Mouse (Mus musculus): Measurements from ENCODE around the gene Phlpp1. TPM values are rescaled to one million over a fixed set of nuclear protein-coding genes. Genes with fewer than 3 reads are reported as not detected.
A peak's percentile ranks its signal among the peaks of the same experiment; 100 is the strongest.

Phlpp1 gene
- polyA plus RNA-seq, 1 experiment from 2014 or later, result 2.2 TPM

GRCm38 (mm10) chr1:106199109-106199508, 27.6 kb downstream of the Phlpp1 start:
- Histone ChIP-seq H3K36me3 (ENCODE audit: control insufficient read depth, insufficient read depth, low read length) (no peaks in the 10 kb centered on the region), H3K9me3 (replicated peaks; ENCODE audit: control insufficient read depth, low read length) (no peaks in the 10 kb centered on the region), H3K27me3 (ENCODE audit: control insufficient read depth, insufficient read depth, low read length) (no peaks in the 10 kb centered on the region), H3K27ac (ENCODE audit: low read length) (no peak overlapping the region), H3K9ac (ENCODE audit: low read length) (no peak overlapping the region), H3K4me1 (ENCODE audit: control insufficient read depth, insufficient read depth, low read length) (peaks cover 14% of the 10 kb centered on the region), H3K4me2 (ENCODE audit: low read depth, low read length) (no peak overlapping the region), H3K4me3 (replicated peaks; ENCODE audit: low read length) (no peak overlapping the region)
- ATAC-seq (ENCODE audit: insufficient read depth, low FRiP score), result no peak
- WGBS, result 82% methylated on average over 4 of the region's 4 CpGs

GRCm38 (mm10) chr1:106199686-106200085, 28.1 kb downstream of the Phlpp1 start:
- Histone ChIP-seq H3K9ac (ENCODE audit: low read length) (no peak overlapping the region), H3K4me3 (replicated peaks; ENCODE audit: low read length) (no peak overlapping the region), H3K9me3 (replicated peaks; ENCODE audit: control insufficient read depth, low read length) (no peaks in the 10 kb centered on the region), H3K27me3 (ENCODE audit: control insufficient read depth, insufficient read depth, low read length) (no peaks in the 10 kb centered on the region), H3K36me3 (ENCODE audit: control insufficient read depth, insufficient read depth, low read length) (no peaks in the 10 kb centered on the region), H3K4me2 (ENCODE audit: low read depth, low read length) (no peak overlapping the region), H3K27ac (ENCODE audit: low read length) (no peak overlapping the region), H3K4me1 (ENCODE audit: control insufficient read depth, insufficient read depth, low read length) (peaks cover 18% of the 10 kb centered on the region)
- 24% methylated on average over 2 of the region's 2 CpGs for WGBS
- peak; percentile 75; the same call in 1 of the 2 replicates for ATAC-seq (ENCODE audit: insufficient read depth, low FRiP score)

- Histone ChIP-seq H3K27me3 (ENCODE audit: control insufficient read depth, insufficient read depth, low read length) (no peaks in the 10 kb centered on the region), H3K36me3 (ENCODE audit: control insufficient read depth, insufficient read depth, low read length) (no peaks in the 10 kb centered on the region), H3K27ac (ENCODE audit: low read length) (no peak overlapping the region), H3K4me1 (ENCODE audit: control insufficient read depth, insufficient read depth, low read length) (peaks cover 18% of the 10 kb centered on the region), H3K4me2 (ENCODE audit: low read depth, low read length) (no peak overlapping the region), H3K9me3 (replicated peaks; ENCODE audit: control insufficient read depth, low read length) (no peaks in the 10 kb centered on the region), H3K9ac (ENCODE audit: low read length) (no peak overlapping the region), H3K4me3 (replicated peaks; ENCODE audit: low read length) (no peak overlapping the region)
- no peak for ATAC-seq (ENCODE audit: insufficient read depth, low FRiP score)
- WGBS, result 84% methylated on average over 1 of the region's 1 CpGs
These were observed 29.5 kb downstream of the Phlpp1 start for GRCm38 (mm10) chr1:106201025-106201424.

- Histone ChIP-seq H3K9me3 (replicated peaks; ENCODE audit: control insufficient read depth, low read length) (no peaks in the 10 kb centered on the region), H3K27ac (ENCODE audit: low read length) (no peak overlapping the region), H3K4me1 (ENCODE audit: control insufficient read depth, insufficient read depth, low read length) (peaks cover 18% of the 10 kb centered on the region), H3K27me3 (ENCODE audit: control insufficient read depth, insufficient read depth, low read length) (no peaks in the 10 kb centered on the region), H3K4me3 (replicated peaks; ENCODE audit: low read length) (no peak overlapping the region), H3K36me3 (ENCODE audit: control insufficient read depth, insufficient read depth, low read length) (no peaks in the 10 kb centered on the region), H3K4me2 (ENCODE audit: low read depth, low read length) (no peak overlapping the region), H3K9ac (ENCODE audit: low read length) (no peak overlapping the region)
- no peak for ATAC-seq (ENCODE audit: insufficient read depth, low FRiP score)
- 80% methylated on average over 4 of the region's 4 CpGs for WGBS
These were observed 30.4 kb downstream of the Phlpp1 start for GRCm38 (mm10) chr1:106201929-106202328.

GRCm38 (mm10) chr1:106203942-106204341, 32.4 kb downstream of the Phlpp1 start:
- 52% methylated on average over 3 of the region's 3 CpGs for WGBS
- Histone ChIP-seq H3K27ac (ENCODE audit: low read length) (no peak overlapping the region), H3K9ac (ENCODE audit: low read length) (no peak overlapping the region), H3K27me3 (ENCODE audit: control insufficient read depth, insufficient read depth, low read length) (no peaks in the 10 kb centered on the region), H3K4me2 (ENCODE audit: low read depth, low read length) (no peak overlapping the region), H3K4me1 (ENCODE audit: control insufficient read depth, insufficient read depth, low read length) (peaks cover 21% of the 10 kb centered on the region), H3K36me3 (ENCODE audit: control insufficient read depth, insufficient read depth, low read length) (no peaks in the 10 kb centered on the region), H3K4me3 (replicated peaks; ENCODE audit: low read length) (no peak overlapping the region), H3K9me3 (replicated peaks; ENCODE audit: control insufficient read depth, low read length) (no peaks in the 10 kb centered on the region)
- ATAC-seq (ENCODE audit: insufficient read depth, low FRiP score), result no peak

GRCm38 (mm10) chr1:106204350-106204749, 32.8 kb downstream of the Phlpp1 start:
- H3K4me1 ChIP-seq (ENCODE audit: control insufficient read depth, insufficient read depth, low read length), result peaks cover 18% of the 10 kb centered on the region
- H3K27me3 ChIP-seq (ENCODE audit: control insufficient read depth, insufficient read depth, low read length), result no peaks in the 10 kb centered on the region
- no peak overlapping the region for H3K4me2 ChIP-seq (ENCODE audit: low read depth, low read length)
- H3K9me3 ChIP-seq (replicated peaks; ENCODE audit: control insufficient read depth, low read length), result no peaks in the 10 kb centered on the region
- H3K36me3 ChIP-seq (ENCODE audit: control insufficient read depth, insufficient read depth, low read length), result no peaks in the 10 kb centered on the region
- WGBS, result 44% methylated on average over 3 of the region's 3 CpGs
- ATAC-seq (ENCODE audit: insufficient read depth, low FRiP score), result peak; percentile 68
- H3K4me3 ChIP-seq (replicated peaks; ENCODE audit: low read length), result no peak overlapping the region
- H3K27ac ChIP-seq (ENCODE audit: low read length), result no peak overlapping the region
- H3K9ac ChIP-seq (ENCODE audit: low read length), result no peak overlapping the region

- Histone ChIP-seq H3K27me3 (ENCODE audit: control insufficient read depth, insufficient read depth, low read length) (no peaks in the 10 kb centered on the region), H3K9me3 (replicated peaks; ENCODE audit: control insufficient read depth, low read length) (no peaks in the 10 kb centered on the region), H3K4me1 (ENCODE audit: control insufficient read depth, insufficient read depth, low read length) (peaks cover 10% of the 10 kb centered on the region), H3K36me3 (ENCODE audit: control insufficient read depth, insufficient read depth, low read length) (no peaks in the 10 kb centered on the region), H3K9ac (ENCODE audit: low read length) (no peak overlapping the region), H3K4me2 (ENCODE audit: low read depth, low read length) (no peak overlapping the region), H3K27ac (ENCODE audit: low read length) (no peak overlapping the region), H3K4me3 (replicated peaks; ENCODE audit: low read length) (no peak overlapping the region)
- no peak for ATAC-seq (ENCODE audit: insufficient read depth, low FRiP score)
- WGBS, result 65% methylated on average over 5 of the region's 5 CpGs
These were observed 37.0 kb downstream of the Phlpp1 start for GRCm38 (mm10) chr1:106208581-106208980.

GRCm38 (mm10) chr1:106210461-106210860, 38.9 kb downstream of the Phlpp1 start:
- H3K27ac ChIP-seq (ENCODE audit: low read length), result no peak overlapping the region
- no peak overlapping the region for H3K9ac ChIP-seq (ENCODE audit: low read length)
- no peaks in the 10 kb centered on the region for H3K36me3 ChIP-seq (ENCODE audit: control insufficient read depth, insufficient read depth, low read length)
- 47% methylated on average over 3 of the region's 3 CpGs for WGBS
- ATAC-seq (ENCODE audit: insufficient read depth, low FRiP score), result no peak
- no peak overlapping the region for H3K4me2 ChIP-seq (ENCODE audit: low read depth, low read length)
- H3K4me3 ChIP-seq (replicated peaks; ENCODE audit: low read length), result no peak overlapping the region
- peaks cover 3% of the 10 kb centered on the region for H3K4me1 ChIP-seq (ENCODE audit: control insufficient read depth, insufficient read depth, low read length)
- no peaks in the 10 kb centered on the region for H3K27me3 ChIP-seq (ENCODE audit: control insufficient read depth, insufficient read depth, low read length)
- no peaks in the 10 kb centered on the region for H3K9me3 ChIP-seq (replicated peaks; ENCODE audit: control insufficient read depth, low read length)

- ATAC-seq (ENCODE audit: insufficient read depth, low FRiP score), result no peak
- 82% methylated on average over 5 of the region's 5 CpGs for WGBS
- no peaks in the 10 kb centered on the region for H3K9me3 ChIP-seq (replicated peaks; ENCODE audit: control insufficient read depth, low read length)
These were observed 39.6 kb downstream of the Phlpp1 start for GRCm38 (mm10) chr1:106211146-106211545.

GRCm38 (mm10) chr1:106220431-106220830, 48.9 kb downstream of the Phlpp1 start:
- WGBS, result 74% methylated on average over 6 of the region's 6 CpGs
- Histone ChIP-seq H3K4me1 (ENCODE audit: control insufficient read depth, insufficient read depth, low read length) (no peaks in the 10 kb centered on the region), H3K27me3 (ENCODE audit: control insufficient read depth, insufficient read depth, low read length) (no peaks in the 10 kb centered on the region), H3K4me2 (ENCODE audit: low read depth, low read length) (no peak overlapping the region), H3K9ac (ENCODE audit: low read length) (no peak overlapping the region), H3K27ac (ENCODE audit: low read length) (no peak overlapping the region), H3K9me3 (replicated peaks; ENCODE audit: control insufficient read depth, low read length) (no peaks in the 10 kb centered on the region), H3K36me3 (ENCODE audit: control insufficient read depth, insufficient read depth, low read length) (no peaks in the 10 kb centered on the region), H3K4me3 (replicated peaks; ENCODE audit: low read length) (no peak overlapping the region)
- no peak for ATAC-seq (ENCODE audit: insufficient read depth, low FRiP score)

More at GRCm38 (mm10) chr1:106211146-106211545, 39.6 kb downstream of the Phlpp1 start:
- Histone ChIP-seq H3K27ac (ENCODE audit: low read length) (no peak overlapping the region), H3K9ac (ENCODE audit: low read length) (no peak overlapping the region), H3K27me3 (ENCODE audit: control insufficient read depth, insufficient read depth, low read length) (no peaks in the 10 kb centered on the region), H3K36me3 (ENCODE audit: control insufficient read depth, insufficient read depth, low read length) (no peaks in the 10 kb centered on the region), H3K4me3 (replicated peaks; ENCODE audit: low read length) (no peak overlapping the region), H3K4me2 (ENCODE audit: low read depth, low read length) (no peak overlapping the region), H3K4me1 (ENCODE audit: control insufficient read depth, insufficient read depth, low read length) (peaks cover 3% of the 10 kb centered on the region)

All from stomach, embryonic 16.5 days (tissue).